Mouse (Mus musculus) heart, postnatal 10 days (tissue): ENCODE results near the gene Ccdc86. TPM values are rescaled to one million over a fixed set of nuclear protein-coding genes. Genes with fewer than 3 reads are reported as not detected.
A peak's percentile ranks its signal among the peaks of the same experiment; 100 is the strongest.

ENCODE experiments used
- DNase-seq, 2 experiments: peaks; one replicate each; pipeline ENCODE4 v3.0.0; 2021
- intact Hi-C: fragments of 180-260 bp; cut with DNase I; formaldehyde crosslinking; loops from one replicate; pipeline ENCODE4 v1.15.1; 2025
- total RNA-seq, 2 experiments: library from RNA; stranded (reverse); gene quantifications; 2 replicates each; pipeline ENCODE4 v1.2.3; 2021

Ccdc86 gene
- 1 to 10 TPM; 7.5 to 7.9 TPM for total RNA-seq

GRCm38 (mm10) chr19:10949112-10949511 lies at the start of gene Ccdc86:
Gene Ccdc86, minus strand, starts transcription at chr19:10949266.
- DNase-seq: peak; percentile 97 to 98
- intact Hi-C loops: no loop called here

GRCm38 (mm10) chr19:10993150-10993549 lies 44.1 kb upstream of the Ccdc86 start, which contains the start of gene Ms4a15:
Gene Ms4a15, minus strand, starts transcription at chr19:10993250.
- intact Hi-C loops: no loop called here
- DNase-seq: no peak

GRCm38 (mm10) chr19:10991911-10992310 lies 42.8 kb upstream of the Ccdc86 start:
- DNase-seq: no peak
- intact Hi-C loops: no loop called here

- intact Hi-C loops: no loop called here
- no peak for DNase-seq
Measured at GRCm38 (mm10) chr19:10990751-10991150, 41.7 kb upstream of the Ccdc86 start.

- DNase-seq: no peak
- intact Hi-C loops: no loop called here
Measured at GRCm38 (mm10) chr19:10988563-10988962, 39.5 kb upstream of the Ccdc86 start.

GRCm38 (mm10) chr19:10985889-10986288 lies 36.8 kb upstream of the Ccdc86 start:
- intact Hi-C loops: no loop called here
- DNase-seq: no peak

- DNase-seq: no peak
- intact Hi-C loops: no loop called here
Measured at GRCm38 (mm10) chr19:10984551-10984950, 35.5 kb upstream of the Ccdc86 start.

GRCm38 (mm10) chr19:10983146-10983545 lies 34.1 kb upstream of the Ccdc86 start:
- DNase-seq: peak; percentile 32 to 51
- intact Hi-C loops: no loop called here

GRCm38 (mm10) chr19:10980210-10980609 lies 31.1 kb upstream of the Ccdc86 start:
- no peak for DNase-seq
- intact Hi-C loops: no loop called here

GRCm38 (mm10) chr19:10979184-10980168 lies 30.4 kb upstream of the Ccdc86 start:
- intact Hi-C loops: loop anchor here (1.0 to 5.0 kb wide), 2 partner anchors 267 to 314 kb away; no protein-coding TSS in a partner anchor
- peak; percentile 83 to 91 for DNase-seq

- peak; percentile 24 to 46 for DNase-seq
- intact Hi-C loops: loop anchor here (5.0 kb wide), 1 partner anchor 264 kb away; no protein-coding TSS in a partner anchor
Measured at GRCm38 (mm10) chr19:10976318-10976717, 27.3 kb upstream of the Ccdc86 start.

- DNase-seq: no peak
- intact Hi-C loops: loop anchor here (5.0 kb wide), 1 partner anchor 263 kb away; no protein-coding TSS in a partner anchor
Measured at GRCm38 (mm10) chr19:10975187-10975586, 26.1 kb upstream of the Ccdc86 start.

- peak in 1 of 2 experiments; percentile 29 for DNase-seq
- intact Hi-C loops: no loop called here
Measured at GRCm38 (mm10) chr19:10974238-10974865, 25.3 kb upstream of the Ccdc86 start, which contains the start of gene Ms4a10. Gene Ms4a10, minus strand, starts transcription at chr19:10974670.

GRCm38 (mm10) chr19:10973187-10973586 lies 24.1 kb upstream of the Ccdc86 start:
- intact Hi-C loops: no loop called here
- no peak for DNase-seq

- intact Hi-C loops: no loop called here
- DNase-seq: no peak
Measured at GRCm38 (mm10) chr19:10972660-10973059, 23.6 kb upstream of the Ccdc86 start.

- intact Hi-C loops: no loop called here
- peak in 1 of 2 experiments; percentile 29 for DNase-seq
Measured at GRCm38 (mm10) chr19:10970457-10970856, 21.4 kb upstream of the Ccdc86 start.

GRCm38 (mm10) chr19:10968578-10968977 lies 19.5 kb upstream of the Ccdc86 start:
- DNase-seq: no peak
- intact Hi-C loops: no loop called here

- intact Hi-C loops: no loop called here
- DNase-seq: peak in 1 of 2 experiments; percentile 32
Measured at GRCm38 (mm10) chr19:10965721-10966120, 16.7 kb upstream of the Ccdc86 start.

GRCm38 (mm10) chr19:10959978-10960346 lies 10.9 kb upstream of the Ccdc86 start:
- DNase-seq: no peak
- intact Hi-C loops: loop anchor here (2.0 kb wide), 4 partner anchors 51 to 295 kb away; no protein-coding TSS in a partner anchor

GRCm38 (mm10) chr19:10959085-10959977 lies 10.3 kb upstream of the Ccdc86 start:
- peak; percentile 68 to 85 for DNase-seq
- intact Hi-C loops: loop anchor here (2.0 kb wide), 3 partner anchors 51 to 295 kb away; no protein-coding TSS in a partner anchor
